Mouse (Mus musculus): ENCODE results near the gene Olfr764-ps1.
A peak's percentile ranks its signal among the peaks of the same experiment; 100 is the strongest.
"Not testable (repeated sequence)": the region's sequence is repeated elsewhere in the genome, so short reads cannot be mapped to it uniquely, and the experiment has no call there.

Olfr764-ps1 gene

DNA sequence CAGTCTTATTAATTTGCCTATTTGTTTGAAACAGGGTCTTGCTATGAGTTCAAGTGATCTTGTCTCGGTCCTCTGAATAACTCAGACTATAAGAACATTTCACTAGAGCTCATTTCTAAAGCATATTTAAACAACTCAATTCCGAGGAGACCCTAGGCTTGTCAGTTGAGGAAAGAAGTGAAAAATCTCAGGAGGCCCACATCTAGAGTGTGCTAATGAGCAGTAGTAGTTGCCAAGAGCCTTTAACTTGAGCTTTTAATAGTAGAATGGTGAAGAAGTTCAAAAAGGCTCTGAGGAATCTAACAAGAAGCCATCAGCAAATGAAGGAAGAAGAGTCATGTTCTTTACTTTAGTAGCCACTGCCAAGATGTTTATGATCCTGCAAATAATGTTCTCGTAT, at the start of gene Olfr764-ps1:
TSS of gene Olfr764-ps1 (minus strand) at position 101 of the 400 bp plus-strand sequence.
- no peak for DNase-seq (ENCODE audit: low spot score in 2 of 2)

DNA sequence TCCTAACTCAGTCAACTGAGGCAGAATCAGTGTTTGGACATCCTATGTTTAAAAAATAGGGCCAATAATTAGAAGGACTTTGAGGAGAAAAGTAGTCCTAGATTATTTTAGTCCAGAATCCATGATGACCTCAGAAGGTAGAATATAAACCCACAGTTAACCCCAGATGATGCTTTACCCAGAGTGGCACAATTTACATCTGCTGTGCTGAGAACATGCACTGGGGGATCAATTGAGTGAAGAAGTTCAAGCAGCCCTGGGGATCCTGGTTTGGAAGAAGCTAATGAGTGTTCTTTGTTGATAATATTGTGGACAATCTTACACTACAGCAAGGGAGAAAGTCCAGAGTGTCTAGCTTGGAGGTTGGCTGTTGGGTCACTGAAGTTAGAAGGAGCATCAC, 43.1 kb upstream of the Olfr764-ps1 start, which contains the start of gene Olfr767:
TSS of gene Olfr767 (minus strand) at position 101 of the 400 bp plus-strand sequence.
- DNase-seq (ENCODE audit: low spot score in 2 of 2), result not testable (repeated sequence)

DNA sequence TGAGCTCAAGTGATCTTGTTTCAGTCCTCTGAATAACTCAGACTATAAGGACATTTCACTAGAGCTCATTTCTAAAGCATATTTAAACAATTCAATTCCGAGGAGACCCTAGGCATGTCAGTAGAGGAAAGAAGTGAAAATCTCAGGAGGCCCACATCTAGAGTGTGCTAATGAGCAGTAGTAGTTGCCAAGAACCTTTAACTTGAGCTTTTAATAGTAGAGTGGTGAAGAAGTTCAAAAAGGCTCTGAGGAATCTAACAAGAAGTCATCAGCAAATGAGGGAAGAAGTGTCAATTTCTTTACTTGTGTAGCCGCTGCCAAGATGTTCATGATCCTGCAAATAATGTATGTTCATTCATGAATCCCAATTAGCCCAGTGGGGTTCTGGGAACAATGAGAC, 29.2 kb upstream of the Olfr764-ps1 start, which contains the start of gene Olfr766-ps1:
TSS of gene Olfr766-ps1 (minus strand) at position 101 of the 400 bp plus-strand sequence.
- DNase-seq (ENCODE audit: low spot score in 2 of 2), result no peak

DNA sequence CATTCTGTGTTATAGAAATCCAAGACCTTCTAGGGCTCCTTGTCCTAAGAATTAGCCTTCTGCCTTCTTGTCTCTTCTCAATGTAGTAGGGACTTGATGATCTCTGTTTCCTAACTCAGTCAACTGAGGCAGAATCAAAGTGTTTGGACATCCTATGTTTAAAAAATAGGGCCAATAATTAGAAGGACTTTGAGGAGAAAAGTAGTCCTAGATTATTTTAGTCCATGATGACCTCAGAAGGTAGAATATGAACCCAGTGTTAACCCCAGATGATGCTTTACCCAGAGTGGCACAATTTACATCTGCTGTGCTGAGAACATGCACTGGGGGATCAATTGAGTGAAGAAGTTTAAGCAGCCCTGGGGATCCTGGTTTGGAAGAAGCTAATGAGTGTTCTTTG, 10.2 kb upstream of the Olfr764-ps1 start, which contains the start of gene Olfr765:
TSS of gene Olfr765 (minus strand) at position 101 of the 400 bp plus-strand sequence.
- DNase-seq (ENCODE audit: low spot score in 2 of 2), result not testable (repeated sequence)

DNA sequence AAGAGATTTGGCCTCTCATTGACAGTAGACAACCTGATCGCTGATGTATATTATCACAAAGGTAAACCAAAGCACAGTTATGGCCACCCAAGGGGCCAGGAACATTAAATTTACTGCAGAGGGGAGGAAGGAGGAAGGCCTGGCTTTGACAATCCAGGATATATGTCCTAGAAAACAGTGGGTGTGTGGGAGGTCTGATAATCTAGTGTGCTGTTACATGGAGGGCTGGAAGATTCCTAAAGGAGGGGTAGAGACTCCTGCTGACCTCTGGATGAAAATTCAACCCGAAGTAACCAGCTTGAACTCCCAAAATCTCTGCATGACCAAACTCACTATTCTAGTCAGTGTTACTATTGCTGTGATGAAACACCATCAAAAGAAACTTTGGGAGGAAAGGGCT, 11.4 kb downstream of the Olfr764-ps1 start:
- DNase-seq (ENCODE audit: low spot score in 2 of 2), result no peak

DNA sequence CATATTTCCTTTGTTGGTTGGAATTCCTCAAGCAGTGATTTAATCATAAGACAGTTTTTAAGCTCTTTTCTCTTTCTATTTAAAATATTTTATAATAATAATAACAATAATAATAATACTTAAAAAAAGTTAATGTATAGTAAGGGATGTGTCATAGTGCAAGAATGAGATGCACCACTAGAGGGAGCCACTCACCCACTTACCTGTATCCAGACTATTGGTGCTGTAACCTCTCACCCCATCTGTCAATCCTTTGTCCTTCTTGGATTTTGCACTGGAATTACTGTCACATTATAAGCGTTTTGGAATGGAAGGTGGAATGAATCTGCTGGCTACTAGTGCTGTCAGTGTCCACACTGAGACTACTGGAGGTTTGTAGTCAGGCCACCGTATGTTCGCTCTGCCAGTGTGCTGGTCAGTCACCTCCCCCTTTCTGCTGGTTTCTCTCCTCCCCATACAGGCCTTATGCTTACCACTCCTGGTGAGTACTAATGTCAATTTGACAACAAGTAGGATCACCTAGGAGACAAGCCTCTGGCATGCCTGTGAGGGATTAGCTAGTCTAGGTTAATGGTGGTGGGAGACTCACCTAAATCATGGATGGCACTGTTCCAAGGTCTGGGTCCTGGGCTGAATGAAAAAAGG, 13.6 kb downstream of the Olfr764-ps1 start:
- peak in 1 of 2 experiments; percentile 17 for DNase-seq (ENCODE audit: low spot score in 2 of 2)

DNA sequence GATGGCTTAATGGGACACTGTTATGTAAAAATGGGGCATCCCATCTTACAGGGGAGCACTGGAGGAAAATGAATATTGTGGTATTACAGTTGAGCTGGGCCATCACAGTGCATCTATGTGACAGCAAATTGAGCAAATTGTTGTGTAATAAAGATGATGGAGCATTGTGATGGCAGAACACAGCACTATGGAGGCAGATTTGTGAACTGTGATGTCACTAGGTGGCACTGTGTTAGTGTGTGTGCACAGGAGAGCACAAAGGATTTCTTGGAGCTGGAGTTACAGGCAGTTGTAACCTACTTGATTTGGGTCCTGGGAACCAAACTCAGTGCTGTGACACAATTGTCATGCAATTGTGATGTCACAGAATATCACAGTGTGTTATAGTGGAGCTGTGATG, 16.4 kb downstream of the Olfr764-ps1 start:
- no peak for DNase-seq (ENCODE audit: low spot score in 2 of 2)

DNA sequence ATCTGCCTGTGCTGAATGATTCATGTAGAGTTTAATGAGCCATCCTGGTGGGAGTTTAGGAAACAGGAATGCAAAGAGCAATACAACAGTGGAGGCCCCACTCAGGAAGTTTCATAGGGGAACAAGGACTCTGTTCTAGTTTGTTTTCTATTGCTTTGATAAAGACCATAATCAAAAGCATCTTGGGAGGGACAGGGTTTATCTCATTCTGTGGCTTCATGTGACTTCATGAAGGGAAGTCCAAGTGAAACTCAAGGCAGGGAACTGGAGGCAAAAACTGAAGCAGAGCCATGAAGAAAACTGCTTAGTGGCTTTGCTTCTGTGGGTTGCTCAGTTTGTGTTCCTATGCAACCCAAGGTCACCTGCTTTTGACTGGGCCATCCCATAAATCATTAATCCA, 25.2 kb downstream of the Olfr764-ps1 start:
- DNase-seq (ENCODE audit: low spot score in 2 of 2), result no peak

DNA sequence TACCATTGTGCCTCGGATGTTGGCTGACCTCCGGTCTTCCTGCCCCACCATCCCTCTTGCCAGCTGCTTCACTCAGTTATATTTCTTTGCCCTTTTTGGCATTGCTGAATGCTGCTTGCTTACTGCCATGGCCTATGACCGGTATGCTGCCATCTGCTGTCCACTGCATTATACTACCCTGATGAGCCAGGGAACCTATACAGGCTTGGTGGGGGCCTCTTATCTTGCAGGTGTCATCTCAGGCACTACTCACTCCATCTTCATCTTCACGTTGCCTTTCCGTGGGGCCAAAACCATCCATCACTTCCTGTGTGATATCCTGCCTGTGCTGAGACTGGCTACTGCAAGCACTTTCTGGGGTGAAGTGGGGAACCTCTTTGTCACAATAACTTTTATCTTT, 28.2 kb downstream of the Olfr764-ps1 start:
- not testable (repeated sequence) for DNase-seq (ENCODE audit: low spot score in 2 of 2)

DNA sequence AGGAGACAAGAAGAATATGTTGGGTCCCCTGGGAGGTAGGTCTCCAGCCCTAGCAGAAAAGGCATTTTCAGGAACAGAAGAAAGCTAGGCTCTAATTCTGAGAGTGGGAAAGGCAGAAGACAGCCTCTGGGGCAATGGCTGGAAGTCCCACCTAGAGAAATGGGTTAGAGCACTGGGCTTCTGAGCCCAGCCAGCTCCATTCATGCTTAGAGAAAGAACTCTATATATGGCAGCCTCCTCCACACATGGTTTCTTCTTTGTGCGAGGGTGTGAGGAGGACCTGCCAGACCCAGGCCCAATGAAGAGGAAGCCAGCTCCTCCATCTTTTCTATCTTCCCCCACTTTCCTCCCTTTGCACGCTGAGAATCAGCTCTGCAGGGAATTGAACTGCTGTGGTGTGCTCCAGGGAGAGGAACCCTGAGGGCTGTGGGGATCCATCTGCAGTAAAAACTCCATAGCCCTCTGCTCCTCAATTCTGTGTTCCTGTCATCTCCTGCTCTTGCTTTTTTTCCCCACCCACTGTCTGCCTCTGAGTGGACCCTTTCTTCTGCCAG, 29.3 kb downstream of the Olfr764-ps1 start, which contains the start of gene Olfr763:
TSS of gene Olfr763 (plus strand) at position 504 of the 554 bp plus-strand sequence.
- no peak for DNase-seq (ENCODE audit: low spot score in 2 of 2)

DNA sequence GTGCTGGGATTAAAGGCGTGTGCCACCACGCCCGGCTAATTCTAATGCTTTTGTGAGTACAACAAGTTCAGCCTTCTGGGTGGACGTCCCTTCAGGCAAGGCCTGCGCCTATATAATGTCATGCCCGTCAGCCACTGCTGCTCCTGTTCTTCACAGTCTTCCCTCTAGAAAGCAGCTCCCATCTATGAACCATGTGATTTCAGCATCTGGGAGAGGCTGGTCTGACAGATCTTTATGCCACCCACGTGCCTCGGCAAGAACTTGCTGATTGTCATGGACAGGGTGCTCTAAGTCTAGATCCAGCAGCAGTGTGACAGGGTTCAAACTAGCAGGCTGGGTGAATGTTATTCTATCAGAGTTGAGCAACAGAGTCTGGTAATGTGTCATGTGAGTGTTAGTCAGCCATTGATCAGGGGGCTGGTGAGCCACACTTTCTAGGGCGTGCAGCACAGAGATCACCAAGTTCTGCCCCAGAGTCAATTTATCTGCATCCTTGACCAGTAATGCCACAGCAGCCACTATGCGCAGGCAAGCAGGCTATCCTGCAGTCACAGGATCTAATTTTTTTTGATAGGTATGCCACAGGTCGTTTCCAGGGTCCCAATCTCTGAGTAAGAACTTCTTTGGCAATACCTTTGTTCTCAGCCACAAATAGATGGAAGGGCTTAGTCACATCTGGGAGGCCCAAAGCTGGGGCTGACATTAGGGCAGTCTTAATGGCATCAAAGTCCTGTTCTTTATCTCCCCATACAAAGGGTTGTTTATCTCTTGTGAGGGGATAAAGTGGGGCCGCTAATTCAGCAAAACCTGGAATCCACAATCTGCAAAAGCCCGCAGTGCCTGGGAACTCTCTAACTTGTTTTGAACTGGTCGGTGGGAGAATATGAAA, 35.4 kb downstream of the Olfr764-ps1 start:
- DNase-seq (ENCODE audit: low spot score in 2 of 2), result no peak

DNA sequence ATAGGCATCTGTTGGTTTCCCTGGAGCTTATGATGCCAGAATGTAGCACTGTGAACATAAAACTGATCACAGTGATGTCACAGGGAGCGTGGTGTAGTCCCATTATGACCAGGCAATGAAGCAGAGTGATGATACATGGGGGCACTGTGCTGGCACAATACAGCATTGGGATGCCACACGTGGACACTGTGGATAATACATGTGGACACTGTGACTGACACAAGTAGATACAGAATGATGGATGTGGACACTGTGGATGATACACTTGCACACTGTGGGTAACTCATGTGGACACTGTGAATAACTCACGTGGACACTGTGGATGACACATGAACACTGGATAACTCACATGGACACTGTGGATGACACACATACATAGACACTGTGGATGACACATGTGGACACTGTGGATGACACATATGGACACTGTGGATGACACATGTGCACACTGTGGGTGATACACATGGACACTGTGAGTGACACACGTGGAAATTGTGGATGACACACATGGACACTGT, 43.1 kb downstream of the Olfr764-ps1 start:
- DNase-seq (ENCODE audit: low spot score in 2 of 2), result no peak

DNA sequence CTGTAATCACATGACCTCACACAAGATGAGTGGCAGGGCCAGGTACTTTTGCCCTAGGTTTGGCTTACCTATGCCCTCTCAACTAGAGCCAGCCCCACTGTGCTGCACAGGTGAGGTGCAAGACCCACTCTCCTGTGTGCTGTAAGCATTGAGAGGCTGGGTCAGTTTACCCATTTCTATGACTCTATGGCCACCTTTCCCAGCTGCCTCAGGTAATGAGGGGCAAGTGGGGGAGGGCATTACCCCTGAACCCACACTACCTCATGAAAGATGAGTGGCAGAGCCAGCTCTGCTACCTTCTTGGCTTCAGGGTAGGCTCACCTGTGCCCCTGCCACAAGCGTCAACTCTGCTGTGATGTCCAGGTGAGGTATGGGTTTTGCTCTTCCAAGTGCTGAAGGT, 43.9 kb downstream of the Olfr764-ps1 start:
- DNase-seq (ENCODE audit: low spot score in 2 of 2), result no peak

DNA sequence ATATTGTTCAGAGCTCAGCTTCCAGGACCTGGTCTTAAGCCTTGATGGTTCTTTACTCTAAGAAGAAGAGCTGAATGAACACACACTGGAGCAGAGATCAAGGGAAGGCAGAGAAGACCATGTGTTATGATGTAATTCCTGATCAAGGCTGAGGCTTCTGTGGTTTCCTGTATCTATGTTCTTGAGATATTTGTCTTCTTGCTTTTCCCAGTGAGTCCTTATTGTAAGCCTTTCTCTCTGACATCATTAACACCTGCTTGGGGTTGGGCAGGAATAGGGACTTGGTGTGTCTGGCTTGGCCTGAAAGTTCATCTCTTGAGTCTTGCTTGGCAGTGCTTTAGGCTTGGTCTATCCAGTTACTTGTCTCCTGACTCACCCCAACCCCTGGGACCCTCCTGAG, 48.7 kb downstream of the Olfr764-ps1 start:
- no peak for DNase-seq (ENCODE audit: low spot score in 2 of 2)

DNA sequence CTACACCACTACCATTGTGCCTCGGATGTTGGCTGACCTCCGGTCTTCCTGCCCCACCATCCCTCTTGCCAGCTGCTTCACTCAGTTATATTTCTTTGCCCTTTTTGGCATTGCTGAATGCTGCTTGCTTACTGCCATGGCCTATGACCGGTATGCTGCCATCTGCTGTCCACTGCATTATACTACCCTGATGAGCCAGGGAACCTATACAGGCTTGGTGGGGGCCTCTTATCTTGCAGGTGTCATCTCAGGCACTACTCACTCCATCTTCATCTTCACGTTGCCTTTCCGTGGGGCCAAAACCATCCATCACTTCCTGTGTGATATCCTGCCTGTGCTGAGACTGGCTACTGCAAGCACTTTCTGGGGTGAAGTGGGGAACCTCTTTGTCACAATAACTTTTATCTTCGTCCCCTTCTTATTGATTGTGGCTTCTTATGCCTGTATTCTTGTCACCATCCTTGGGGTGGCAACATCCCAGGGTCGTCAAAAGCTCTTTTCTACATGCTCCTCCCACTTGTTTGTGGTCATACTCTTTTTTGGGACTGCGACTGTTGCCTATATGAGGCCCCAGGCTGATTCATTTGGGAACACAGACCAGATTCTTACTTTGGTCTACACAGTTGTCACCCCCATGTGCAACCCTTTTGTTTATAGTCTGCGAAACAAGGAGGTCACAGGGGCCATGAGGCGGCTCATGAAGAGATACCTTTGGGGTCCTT, 49.4 kb downstream of the Olfr764-ps1 start:
- not testable (repeated sequence) for DNase-seq (ENCODE audit: low spot score in 2 of 2)

DNA sequence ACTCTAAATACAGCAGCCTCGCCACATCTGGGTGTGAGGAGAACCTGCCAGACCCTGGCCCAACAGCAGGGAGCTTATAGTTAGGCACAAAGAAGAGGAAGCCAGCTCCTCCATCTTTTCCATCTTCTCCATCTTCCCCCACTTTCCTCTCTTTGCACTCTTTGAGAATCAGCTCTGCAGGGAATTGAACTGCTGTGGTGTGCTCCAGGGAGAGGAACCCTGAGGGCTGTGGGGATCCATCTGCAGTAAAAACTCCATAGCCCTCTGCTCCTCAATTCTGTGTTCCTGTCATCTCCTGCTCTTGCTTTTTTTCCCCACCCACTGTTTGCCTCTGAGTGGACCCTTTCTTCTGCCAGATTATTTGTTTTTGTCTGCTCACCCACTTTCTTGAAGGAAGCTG, 50.6 kb downstream of the Olfr764-ps1 start, which contains the start of gene Olfr9:
TSS of gene Olfr9 (plus strand) at position 301 of the 400 bp plus-strand sequence.
- not testable (repeated sequence) for DNase-seq (ENCODE audit: low spot score in 2 of 2)
